Mouse (Mus musculus): ENCODE data around the gene Brd3. TPM values are rescaled to one million over a fixed set of nuclear protein-coding genes. Genes with fewer than 3 reads are reported as not detected.

Gene Brd3
- polyA plus RNA-seq, 1 experiment from 2014 or later, result 147 TPM

- no peak overlapping the region for H3K27ac ChIP-seq (ENCODE audit: low read depth, low read length)
- no peak overlapping the region for H3K4me2 ChIP-seq (replicated peaks; ENCODE audit: low read depth, low read length)
- no peaks in the 10 kb centered on the region for H3K9me3 ChIP-seq (ENCODE audit: control insufficient read depth, low read length)
- 0 out of 2 replicates have a peak, but pooled peaks cover 4% of the 10 kb centered on the region for H3K4me1 ChIP-seq (ENCODE audit: control insufficient read depth, insufficient read depth, low read length)
- no peak overlapping the region for H3K4me3 ChIP-seq (ENCODE audit: low read length)
- WGBS, result 88% methylated on average over 3 of the region's 3 CpGs
- ATAC-seq (ENCODE audit: low FRiP score, low TSS enrichment), result no peak
- no peak overlapping the region for H3K9ac ChIP-seq (ENCODE audit: low read depth, low read length)
- peaks cover 61% of the 10 kb centered on the region for H3K36me3 ChIP-seq (ENCODE audit: control insufficient read depth, insufficient read depth, low read length)
- no peaks in the 10 kb centered on the region for H3K27me3 ChIP-seq (ENCODE audit: control insufficient read depth, insufficient read depth, low read length)
Observed at GRCm38 (mm10) chr2:27445910-27446309, 61.6 kb downstream of the Brd3 start.

GRCm38 (mm10) chr2:27443450-27443708 is 64.1 kb downstream of the Brd3 start:
- H3K4me1 ChIP-seq (ENCODE audit: control insufficient read depth, insufficient read depth, low read length), result 0 out of 2 replicates have a peak, but pooled peaks cover 4% of the 10 kb centered on the region
- whole genome bisulfite sequencing, result 75% methylated on average over 5 of the region's 5 CpGs
- H3K36me3 ChIP-seq (ENCODE audit: control insufficient read depth, insufficient read depth, low read length), result peaks cover 39% of the 10 kb centered on the region
- H3K9me3 ChIP-seq (ENCODE audit: control insufficient read depth, low read length), result no peaks in the 10 kb centered on the region
- no peak for ATAC-seq (ENCODE audit: low FRiP score, low TSS enrichment)
- H3K4me2 ChIP-seq (replicated peaks; ENCODE audit: low read depth, low read length), result no peak overlapping the region
- no peak overlapping the region for H3K9ac ChIP-seq (ENCODE audit: low read depth, low read length)
- no peak overlapping the region for H3K4me3 ChIP-seq (ENCODE audit: low read length)
- no peaks in the 10 kb centered on the region for H3K27me3 ChIP-seq (ENCODE audit: control insufficient read depth, insufficient read depth, low read length)
- H3K27ac ChIP-seq (ENCODE audit: low read depth, low read length), result no peak overlapping the region

GRCm38 (mm10) chr2:27442708-27443449 is 64.6 kb downstream of the Brd3 start:
- no peak overlapping the region for H3K27ac ChIP-seq (ENCODE audit: low read depth, low read length)
- H3K9me3 ChIP-seq (ENCODE audit: control insufficient read depth, low read length), result no peaks in the 10 kb centered on the region
- peak overlapping the region; percentile 69 for H3K4me2 ChIP-seq (replicated peaks; ENCODE audit: low read depth, low read length)
- 32% methylated on average over 20 of the region's 20 CpGs for WGBS
- H3K27me3 ChIP-seq (ENCODE audit: control insufficient read depth, insufficient read depth, low read length), result no peaks in the 10 kb centered on the region
- H3K9ac ChIP-seq (ENCODE audit: low read depth, low read length), result peak overlapping the region; percentile 70
- peak overlapping the region; percentile 62 for H3K4me3 ChIP-seq (ENCODE audit: low read length)
- peaks cover 34% of the 10 kb centered on the region for H3K36me3 ChIP-seq (ENCODE audit: control insufficient read depth, insufficient read depth, low read length)
- ATAC-seq (ENCODE audit: low FRiP score, low TSS enrichment), result peak; percentile 60
- H3K4me1 ChIP-seq (ENCODE audit: control insufficient read depth, insufficient read depth, low read length), result 0 out of 2 replicates have a peak, but pooled peaks cover 4% of the 10 kb centered on the region

- Histone ChIP-seq H3K4me1 (ENCODE audit: control insufficient read depth, insufficient read depth, low read length) (0 out of 2 replicates have a peak, but pooled peaks cover 4% of the 10 kb centered on the region), H3K36me3 (ENCODE audit: control insufficient read depth, insufficient read depth, low read length) (peaks cover 26% of the 10 kb centered on the region), H3K9me3 (ENCODE audit: control insufficient read depth, low read length) (no peaks in the 10 kb centered on the region), H3K27ac (ENCODE audit: low read depth, low read length) (peak within 1 kb of the TSS; percentile 62; the same call in 1 of the 2 replicates), H3K4me2 (replicated peaks; ENCODE audit: low read depth, low read length) (peak within 1 kb of the TSS; percentile 69), H3K9ac (ENCODE audit: low read depth, low read length) (peak within 1 kb of the TSS; percentile 70), H3K27me3 (ENCODE audit: control insufficient read depth, insufficient read depth, low read length) (no peaks in the 10 kb centered on the region), H3K4me3 (ENCODE audit: low read length) (peak within 1 kb of the TSS; percentile 62)
- WGBS, result 1% methylated on average over 36 of the region's 36 CpGs
- peak; percentile 90 for ATAC-seq (ENCODE audit: low FRiP score, low TSS enrichment)
Observed at GRCm38 (mm10) chr2:27441767-27442707, 65.4 kb downstream of the Brd3 start, which contains the start of gene Brd3os. Brd3os (plus strand) TSS chr2:27442324.

GRCm38 (mm10) chr2:27438281-27438680 is 69.2 kb downstream of the Brd3 start:
- no peak overlapping the region for H3K4me3 ChIP-seq (ENCODE audit: low read length)
- whole genome bisulfite sequencing, result 20% methylated on average over 11 of the region's 11 CpGs
- H3K36me3 ChIP-seq (ENCODE audit: control insufficient read depth, insufficient read depth, low read length), result no peaks in the 10 kb centered on the region

GRCm38 (mm10) chr2:27437876-27438275 is 69.6 kb downstream of the Brd3 start:
- 75% methylated on average over 1 of the region's 1 CpGs for WGBS
- no peak overlapping the region for H3K27ac ChIP-seq (ENCODE audit: low read depth, low read length)

More at GRCm38 (mm10) chr2:27438281-27438680, 69.2 kb downstream of the Brd3 start:
- Histone ChIP-seq H3K27me3 (ENCODE audit: control insufficient read depth, insufficient read depth, low read length) (no peaks in the 10 kb centered on the region), H3K9ac (ENCODE audit: low read depth, low read length) (no peak overlapping the region), H3K9me3 (ENCODE audit: control insufficient read depth, low read length) (no peaks in the 10 kb centered on the region), H3K27ac (ENCODE audit: low read depth, low read length) (no peak overlapping the region), H3K4me1 (ENCODE audit: control insufficient read depth, insufficient read depth, low read length) (0 out of 2 replicates have a peak, but pooled peaks cover 4% of the 10 kb centered on the region), H3K4me2 (replicated peaks; ENCODE audit: low read depth, low read length) (no peak overlapping the region)
- ATAC-seq (ENCODE audit: low FRiP score, low TSS enrichment), result no peak

GRCm38 (mm10) chr2:27432599-27432998 is 74.9 kb downstream of the Brd3 start:
- H3K4me2 ChIP-seq (replicated peaks; ENCODE audit: low read depth, low read length), result no peak overlapping the region
- no peak overlapping the region for H3K27ac ChIP-seq (ENCODE audit: low read depth, low read length)
- 81% methylated on average over 2 of the region's 2 CpGs for WGBS
- no peaks in the 10 kb centered on the region for H3K9me3 ChIP-seq (ENCODE audit: control insufficient read depth, low read length)
- no peaks in the 10 kb centered on the region for H3K36me3 ChIP-seq (ENCODE audit: control insufficient read depth, insufficient read depth, low read length)
- H3K9ac ChIP-seq (ENCODE audit: low read depth, low read length), result no peak overlapping the region
- no peak overlapping the region for H3K4me3 ChIP-seq (ENCODE audit: low read length)
- peaks cover 4% of the 10 kb centered on the region; the same call in 1 of the 2 replicates for H3K4me1 ChIP-seq (ENCODE audit: control insufficient read depth, insufficient read depth, low read length)
- ATAC-seq (ENCODE audit: low FRiP score, low TSS enrichment), result no peak
- H3K27me3 ChIP-seq (ENCODE audit: control insufficient read depth, insufficient read depth, low read length), result no peaks in the 10 kb centered on the region

More at GRCm38 (mm10) chr2:27437876-27438275, 69.6 kb downstream of the Brd3 start:
- no peak for ATAC-seq (ENCODE audit: low FRiP score, low TSS enrichment)
- Histone ChIP-seq H3K4me2 (replicated peaks; ENCODE audit: low read depth, low read length) (no peak overlapping the region), H3K36me3 (ENCODE audit: control insufficient read depth, insufficient read depth, low read length) (no peaks in the 10 kb centered on the region), H3K9ac (ENCODE audit: low read depth, low read length) (no peak overlapping the region), H3K4me1 (ENCODE audit: control insufficient read depth, insufficient read depth, low read length) (0 out of 2 replicates have a peak, but pooled peaks cover 4% of the 10 kb centered on the region), H3K4me3 (ENCODE audit: low read length) (no peak overlapping the region), H3K27me3 (ENCODE audit: control insufficient read depth, insufficient read depth, low read length) (no peaks in the 10 kb centered on the region), H3K9me3 (ENCODE audit: control insufficient read depth, low read length) (no peaks in the 10 kb centered on the region)

- ATAC-seq (ENCODE audit: low FRiP score, low TSS enrichment), result no peak
- Histone ChIP-seq H3K9me3 (ENCODE audit: control insufficient read depth, low read length) (no peaks in the 10 kb centered on the region), H3K4me2 (replicated peaks; ENCODE audit: low read depth, low read length) (no peak overlapping the region), H3K27ac (ENCODE audit: low read depth, low read length) (no peak overlapping the region), H3K4me3 (ENCODE audit: low read length) (no peak overlapping the region), H3K27me3 (ENCODE audit: control insufficient read depth, insufficient read depth, low read length) (no peaks in the 10 kb centered on the region), H3K36me3 (ENCODE audit: control insufficient read depth, insufficient read depth, low read length) (no peaks in the 10 kb centered on the region), H3K4me1 (ENCODE audit: control insufficient read depth, insufficient read depth, low read length) (peaks cover 10% of the 10 kb centered on the region), H3K9ac (ENCODE audit: low read depth, low read length) (no peak overlapping the region)
- WGBS, result 88% methylated on average over 7 of the region's 7 CpGs
Observed at GRCm38 (mm10) chr2:27430621-27431020, 76.8 kb downstream of the Brd3 start.

All from kidney, embryonic 14.5 days (tissue).